In genomic region chr7:109493319-109494316, GRCm38 (mm10) we compare ENCODE assay signal across 9 mouse cellular contexts. TPM values are rescaled to one million over a fixed set of nuclear protein-coding genes. Genes with fewer than 3 reads are reported as not detected.
DNase-seq lines count a peak whose midpoint lies in the region; ATAC-seq and TF ChIP-seq lines count a peak whose summit lies in the region.
"Had no signal": no experiment of that assay in that cellular context is flagged by ENCODE, and none has a peak within 500 bp of the region (broad histone marks: within the 10 kb centered on the region; RNA-seq: fewer than 3 reads in every experiment).

No protein-coding gene starts in this region.

- WGBS in forebrain, embryonic 14.5 days, result 11% methylated on average over 21 of the region's 21 CpGs
- 6% methylated on average over 21 of the region's 21 CpGs for WGBS in midbrain, embryonic 16.5 days

- H3K4me2 ChIP-seq in forebrain, embryonic 14.5 days (ENCODE audit: low read length), result peak overlapping the region; percentile 54
- H3K4me2 ChIP-seq in midbrain, embryonic 16.5 days (ENCODE audit: low read length), result peak overlapping the region; percentile 65
- H3K4me2 ChIP-seq: liver, embryonic 15.5 days had no signal

- peak; percentile 25 for DNase-seq in gastrocnemius, adult 18-20 months (ENCODE audit: low spot score)
- DNase-seq in gastrocnemius, postnatal 25 days, result no peak
- peak; percentile 57 for DNase-seq in forebrain, embryonic 14.5 days (ENCODE audit: low spot score)
- peak; percentile 32 to 44 for DNase-seq in layer of hippocampus, adult 2 months (ENCODE audit: low spot score in 2 of 2)
- DNase-seq in urinary bladder, postnatal 14 days (ENCODE audit: low spot score), result no peak

- H3K4me3 ChIP-seq in forebrain, embryonic 14.5 days (ENCODE audit: low read depth, low read length), result peak overlapping the region; percentile 28
- H3K4me3 ChIP-seq in layer of hippocampus, adult 2 months, result peak overlapping the region; percentile 50
- peak overlapping the region; percentile 46 for H3K4me3 ChIP-seq in midbrain, embryonic 16.5 days (ENCODE audit: low read depth, low read length)
- H3K4me3 ChIP-seq: liver, embryonic 15.5 days had no signal

- no peaks in the 10 kb centered on the region for H3K36me3 ChIP-seq in forebrain, embryonic 14.5 days (ENCODE audit: control insufficient read depth, insufficient read depth, low read length)
- H3K36me3 ChIP-seq in midbrain, embryonic 16.5 days (ENCODE audit: control insufficient read depth, insufficient read depth, low read length), result no peaks in the 10 kb centered on the region
- H3K36me3 ChIP-seq: liver, embryonic 15.5 days had no signal

- no peaks in the 10 kb centered on the region for H3K9me3 ChIP-seq in forebrain, embryonic 14.5 days (replicated peaks; ENCODE audit: control insufficient read depth, low read length)
- no peaks in the 10 kb centered on the region for H3K9me3 ChIP-seq in midbrain, embryonic 16.5 days (replicated peaks; ENCODE audit: control insufficient read depth, low read length, poor library complexity, severe bottlenecking)
- H3K9me3 ChIP-seq: liver, embryonic 15.5 days had no signal

- ATAC-seq in cerebellum, adult (ENCODE audit: insufficient number of reproducible peaks, low FRiP score, low TSS enrichment), result peak; percentile 55
- ATAC-seq in forebrain, embryonic 14.5 days, result peak; percentile 76
- ATAC-seq in midbrain, embryonic 16.5 days, result peak; percentile 87
- no peak for ATAC-seq in megakaryocyte, adult 5-6 weeks (ENCODE audit: poor library complexity, severe bottlenecking)

- 0 out of 2 replicates have a peak, but pooled peaks cover 3% of the 10 kb centered on the region for H3K4me1 ChIP-seq in forebrain, embryonic 14.5 days (ENCODE audit: control insufficient read depth, insufficient read depth, low read length)
- peaks cover 23% of the 10 kb centered on the region for H3K4me1 ChIP-seq in midbrain, embryonic 16.5 days (ENCODE audit: control insufficient read depth, insufficient read depth, low read length)
- H3K4me1 ChIP-seq: liver, embryonic 15.5 days had no signal

- 0 out of 2 replicates have a peak, but pooled peaks cover 4% of the 10 kb centered on the region for H3K27me3 ChIP-seq in forebrain, embryonic 14.5 days (replicated peaks; ENCODE audit: control insufficient read depth, insufficient read depth, low read length)
- H3K27me3 ChIP-seq in midbrain, embryonic 16.5 days (ENCODE audit: control insufficient read depth, insufficient read depth, low read depth, low read length), result no peaks in the 10 kb centered on the region; the same call in 1 of the 2 replicates

- no peak overlapping the region for H3K27ac ChIP-seq in forebrain, embryonic 14.5 days (ENCODE audit: low read depth, low read length)
- H3K27ac ChIP-seq in layer of hippocampus, adult 2 months, result peak overlapping the region; percentile 75
- H3K27ac ChIP-seq in midbrain, embryonic 16.5 days (ENCODE audit: low read length), result peak overlapping the region; percentile 81
- H3K27ac ChIP-seq: liver, embryonic 15.5 days had no signal

- H3K9ac ChIP-seq in forebrain, embryonic 14.5 days (ENCODE audit: low read length), result peak overlapping the region; percentile 51
- peak overlapping the region; percentile 70 for H3K9ac ChIP-seq in midbrain, embryonic 16.5 days (ENCODE audit: low read depth, low read length)
- H3K9ac ChIP-seq: liver, embryonic 15.5 days had no signal

- peak; percentile 42 for TF ChIP-seq CTCF in layer of hippocampus, adult 2 months (conservative IDR thresholded peaks at IDR 0.05)

RNA-seq across cellular contexts. Expression of gene Trim66, which starts 14.3 kb away (rescaled TPM):
- under 1 TPM; 0.07 to 0.09 TPM for total RNA-seq in gastrocnemius, adult 18-20 months (2021)
- under 1 TPM; 0.13 TPM for total RNA-seq in gastrocnemius, postnatal 25 days (2021)
- 0.38 TPM in 2 replicates for polyA plus RNA-seq in forebrain, embryonic 14.5 days (2014; fragmentation: Nextera tagmentation; extraction: Ambion mirVana)
- total RNA-seq in layer of hippocampus, adult 2 months (2021), result 1 to 10 TPM; 5.0 to 6.0 TPM
- polyA plus RNA-seq in midbrain, embryonic 16.5 days (2015; fragmentation: Nextera tagmentation; extraction: Ambion mirVana), result 1.6 and 1.7 TPM in 2 replicates
- 0.11 TPM in 1 of 2 replicates, not detected in the other for total RNA-seq in megakaryocyte, adult 5-6 weeks (2015)
- total RNA-seq in megakaryocyte, adult 5-6 weeks (2017), result 0.08 TPM in 1 of 2 replicates, not detected in the other
- polyA plus RNA-seq: liver, embryonic 15.5 days had no signal

RNA-seq across cellular contexts. Expression of gene Rpl27a, which starts 25.3 kb away (rescaled TPM):
- total RNA-seq in gastrocnemius, adult 18-20 months (2021), result 10 to 100 TPM; 80.7 to 81.0 TPM
- total RNA-seq in gastrocnemius, postnatal 25 days (2021), result 10 to 100 TPM; 58.5 to 72.2 TPM
- 76.5 and 100 TPM in 2 replicates for polyA plus RNA-seq in forebrain, embryonic 14.5 days (2014; fragmentation: Nextera tagmentation; extraction: Ambion mirVana)
- total RNA-seq in layer of hippocampus, adult 2 months (2021), result 100 to 1,000 TPM; 143 to 145 TPM
- 73.6 and 75.9 TPM in 2 replicates for polyA plus RNA-seq in midbrain, embryonic 16.5 days (2015; fragmentation: Nextera tagmentation; extraction: Ambion mirVana)
- 370 and 392 TPM in 2 replicates for total RNA-seq in megakaryocyte, adult 5-6 weeks (2015)
- 556 and 612 TPM in 2 replicates for total RNA-seq in megakaryocyte, adult 5-6 weeks (2017)

RNA-seq across cellular contexts. Expression of gene Stk33, which starts 54.7 kb away (rescaled TPM):
- 10 to 100 TPM in 1 of 2 experiments, 1 to 10 TPM in 1; 4.5 to 20.8 TPM for total RNA-seq in gastrocnemius, adult 18-20 months (2021)
- total RNA-seq in gastrocnemius, postnatal 25 days (2021), result not detected
- polyA plus RNA-seq in forebrain, embryonic 14.5 days (2014; fragmentation: Nextera tagmentation; extraction: Ambion mirVana), result 9.4 and 10.1 TPM in 2 replicates
- total RNA-seq in layer of hippocampus, adult 2 months (2021), result 1 to 10 TPM; 1.2 to 1.3 TPM
- polyA plus RNA-seq in midbrain, embryonic 16.5 days (2015; fragmentation: Nextera tagmentation; extraction: Ambion mirVana), result 8.0 and 10.1 TPM in 2 replicates
- total RNA-seq in megakaryocyte, adult 5-6 weeks (2015), result not detected in 2 replicates
- not detected in 2 replicates for total RNA-seq in megakaryocyte, adult 5-6 weeks (2017)

Comparison
In these comparisons a context has a peak if more than half of its experiments do, and no peak if none do; other contexts are left out.
1. DNase-seq: peak in gastrocnemius, adult 18-20 months (single experiment), forebrain, embryonic 14.5 days (single experiment) and layer of hippocampus, adult 2 months (2 of 2); none in gastrocnemius, postnatal 25 days (single experiment) and urinary bladder, postnatal 14 days (single experiment).
2. RNA of gene Trim66, which starts 14.3 kb away (total RNA-seq): 5.0 to 6.0 TPM in layer of hippocampus, adult 2 months; 0.13 TPM in gastrocnemius, postnatal 25 days, 0.07 to 0.09 TPM in gastrocnemius, adult 18-20 months and 0.08 to 0.11 TPM in megakaryocyte, adult 5-6 weeks; every median in the first group is over 4 times any median in the second.
3. Peak in every context shown above with its lines, with median percentiles within 50 percentile points of each other: H3K4me3 ChIP-seq.